Mouse (Mus musculus) intestine, postnatal 0 days (tissue): Measurements from ENCODE around the gene Polh. TPM values are rescaled to one million over a fixed set of nuclear protein-coding genes. Genes with fewer than 3 reads are reported as not detected.
A peak's percentile ranks its signal among the peaks of the same experiment; 100 is the strongest.

ENCODE experiments used
- ATAC-seq: fragments of 200-750 bp; cut with Nextera tagmentation; 2 replicates; pipeline ENCODE4 v1.8.0; 2017; ENCODE audit warnings: mild to moderate bottlenecking, moderate TSS enrichment, moderate library complexity
- H3K27ac ChIP-seq: fragments of 300-500 bp; sonication (generic); 2 replicates; pipeline ENCODE4 v1.5.1; 2014; ENCODE audit warnings: mild to moderate bottlenecking, low read depth, low read length, moderate library complexity
- H3K27me3 ChIP-seq: fragments of 300-500 bp; sonication (generic); replicated peaks from 2 replicates; pipeline ENCODE4 v1.6.1; 2014; ENCODE audit warnings: low read length, mixed read lengths; ENCODE audit not compliant: control insufficient read depth, insufficient read depth
- H3K36me3 ChIP-seq: fragments of 300-500 bp; sonication (generic); 2 replicates; pipeline ENCODE4 v1.6.1; 2014; ENCODE audit warnings: mild to moderate bottlenecking, moderate library complexity; ENCODE audit not compliant: control insufficient read depth, insufficient read depth
- H3K4me1 ChIP-seq: fragments of 300-500 bp; sonication (generic); replicated peaks from 2 replicates; pipeline ENCODE4 v1.6.1; 2014; ENCODE audit warnings: antibody characterized with exemption, low read length, mixed read lengths; ENCODE audit not compliant: control insufficient read depth, insufficient read depth
- H3K4me2 ChIP-seq: fragments of 300-500 bp; sonication (generic); replicated peaks from 2 replicates; pipeline ENCODE4 v1.6.1; 2014; ENCODE audit warnings: low read depth, mild to moderate bottlenecking, moderate library complexity
- H3K4me3 ChIP-seq: fragments of 300-500 bp; sonication (generic); 2 replicates; pipeline ENCODE4 v1.5.1; 2014; ENCODE audit warnings: low read depth, low read length
- H3K9ac ChIP-seq: fragments of 300-500 bp; sonication (generic); 2 replicates; pipeline ENCODE4 v1.6.1; 2014; ENCODE audit warnings: mild to moderate bottlenecking, low read depth, low read length
- H3K9me3 ChIP-seq: fragments of 300-500 bp; sonication (generic); 2 replicates; pipeline ENCODE4 v1.6.1; 2016; ENCODE audit warnings: mixed run types; ENCODE audit not compliant: control insufficient read depth
- CTCF ChIP-seq: sonication (generic); IDR thresholded peaks from 2 replicates; pipeline ENCODE4 v1.5.1; 2016; ENCODE audit warnings: low read depth, mild to moderate bottlenecking, control low read depth, antibody characterized with exemption, moderate library complexity
- WGBS: fragments of 180-500 bp; shearing (Covaris S2); extraction: QIAGEN DNeasy Blood & Tissue Kit; methylation state at CpG from one replicate; pipeline ENCODE4 v1.1.7; 2014; 5-methylcytosine and 5-hydroxymethylcytosine counted together
- polyA plus RNA-seq: library from polyadenylated mRNA; unstranded; fragments of >200 nt; fragmentation: Nextera tagmentation; extraction: Ambion mirVana; gene quantifications from 2 replicates; pipeline ENCODE4 v1.2.1, GENCODE M21; 2015

Gene Polh
- polyA plus RNA-seq, 1 experiment from 2014 or later: 4.7 TPM

DNA sequence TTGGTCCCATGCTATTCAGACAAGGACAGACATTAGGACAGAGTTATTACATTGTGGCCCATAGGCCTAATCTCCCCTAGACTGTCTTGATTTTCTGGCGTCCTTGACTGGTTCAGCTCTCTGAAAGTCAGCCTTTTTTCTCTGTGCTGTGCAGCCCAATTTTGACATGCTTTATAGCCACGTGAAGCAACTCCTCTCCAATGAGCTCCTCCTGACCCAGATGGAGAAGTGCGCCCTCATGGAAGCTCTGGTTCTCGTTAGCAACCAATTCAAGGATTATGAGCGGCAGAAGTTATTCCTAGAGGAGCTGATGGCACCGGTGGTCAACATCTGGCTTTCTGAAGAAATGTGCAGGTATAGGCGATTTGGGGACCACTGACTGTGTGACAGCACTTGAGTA, 25.1 kb upstream of the Polh start:
- no peak for TF ChIP-seq CTCF
- Histone ChIP-seq H3K4me3 (no peak overlapping the region), H3K4me1 (no peaks in the 10 kb centered on the region), H3K9me3 (no peaks in the 10 kb centered on the region), H3K4me2 (no peak overlapping the region), H3K9ac (no peak overlapping the region), H3K36me3 (peaks cover 88% of the 10 kb centered on the region), H3K27me3 (no peaks in the 10 kb centered on the region), H3K27ac (no peak overlapping the region)
- whole genome bisulfite sequencing: 90% methylated on average over 7 of the region's 7 CpGs
- no peak for ATAC-seq

- peaks cover 96% of the 10 kb centered on the region for H3K36me3 ChIP-seq
- H3K4me1 ChIP-seq: no peaks in the 10 kb centered on the region
- no peak overlapping the region for H3K4me2 ChIP-seq
- no peak for ATAC-seq
- no peak for TF ChIP-seq CTCF
- no peak overlapping the region for H3K9ac ChIP-seq
- H3K4me3 ChIP-seq: no peak overlapping the region
- 86% methylated on average over 3 of the region's 3 CpGs for WGBS
- no peak overlapping the region for H3K27ac ChIP-seq
- no peaks in the 10 kb centered on the region for H3K9me3 ChIP-seq
- H3K27me3 ChIP-seq: no peaks in the 10 kb centered on the region
These were observed 19.2 kb upstream of the Polh start for GRCm38 (mm10) chr17:46221601-46222000.

DNA sequence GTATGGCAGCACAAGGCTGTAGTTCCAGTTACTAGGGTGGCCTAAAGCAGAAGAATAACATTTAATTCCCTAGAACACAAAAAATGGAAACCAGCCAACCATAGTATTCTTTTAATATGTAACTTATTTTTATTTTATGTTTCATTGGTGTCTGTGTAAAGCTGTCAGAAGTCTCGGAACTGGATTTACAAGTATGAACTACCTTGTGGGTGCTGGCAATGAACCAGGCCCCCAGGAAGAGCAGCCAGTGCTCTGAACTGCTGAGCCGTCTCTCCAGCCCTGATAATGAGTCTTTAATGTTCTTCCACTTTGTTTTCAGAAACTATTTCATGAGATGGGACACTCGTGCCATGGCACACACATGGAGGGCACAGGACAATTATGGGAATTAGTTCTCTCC, 8.1 kb upstream of the Polh start:
- no peaks in the 10 kb centered on the region for H3K4me1 ChIP-seq
- no peak overlapping the region for H3K4me2 ChIP-seq
- ATAC-seq: no peak
- 66% methylated on average over 3 of the region's 3 CpGs for WGBS
- H3K4me3 ChIP-seq: no peak overlapping the region
- H3K9me3 ChIP-seq: no peaks in the 10 kb centered on the region
- H3K9ac ChIP-seq: no peak overlapping the region
- no peak for TF ChIP-seq CTCF
- H3K36me3 ChIP-seq: peaks cover 78% of the 10 kb centered on the region
- H3K27me3 ChIP-seq: no peaks in the 10 kb centered on the region
- no peak overlapping the region for H3K27ac ChIP-seq

DNA sequence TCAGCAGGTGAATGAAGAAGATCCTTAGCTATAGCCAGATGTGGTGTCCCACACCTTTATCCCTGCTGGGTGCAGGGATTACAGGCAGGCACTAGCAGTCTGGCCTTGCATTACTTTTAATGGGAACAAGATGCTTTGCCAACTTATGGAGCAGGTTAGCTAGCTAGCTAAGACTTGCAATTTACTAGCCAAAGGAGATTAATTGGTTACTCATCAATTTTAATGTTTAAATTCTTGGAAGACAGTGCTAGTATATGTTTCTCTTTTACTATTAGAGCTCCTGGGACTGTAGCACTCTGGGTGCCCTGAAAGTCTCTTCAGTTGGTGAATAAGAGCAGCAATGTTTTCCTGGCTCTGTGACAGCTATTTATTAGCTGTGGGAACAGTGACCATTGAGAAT, 4.2 kb upstream of the Polh start:
- no peaks in the 10 kb centered on the region for H3K9me3 ChIP-seq
- no peak overlapping the region for H3K4me3 ChIP-seq
- no peak overlapping the region for H3K27ac ChIP-seq
- ATAC-seq: no peak
- no peaks in the 10 kb centered on the region; the same call in 1 of the 2 replicates for H3K4me1 ChIP-seq
- no peak for TF ChIP-seq CTCF
- no peak overlapping the region for H3K9ac ChIP-seq
- no peak overlapping the region for H3K4me2 ChIP-seq
- peaks cover 51% of the 10 kb centered on the region for H3K36me3 ChIP-seq
- H3K27me3 ChIP-seq: no peaks in the 10 kb centered on the region

- no peaks in the 10 kb centered on the region for H3K9me3 ChIP-seq
- H3K4me1 ChIP-seq: no peaks in the 10 kb centered on the region; the same call in 1 of the 2 replicates
- peak overlapping the region; percentile 70 for H3K27ac ChIP-seq
- no peak for TF ChIP-seq CTCF
- peak; percentile 20; the same call in 1 of the 2 replicates for ATAC-seq
- H3K4me3 ChIP-seq: peak overlapping the region; percentile 98
- peaks cover 29% of the 10 kb centered on the region for H3K36me3 ChIP-seq
- no peaks in the 10 kb centered on the region for H3K27me3 ChIP-seq
- WGBS: 0% methylated on average over 20 of the region's 20 CpGs
- peak overlapping the region; percentile 90 for H3K4me2 ChIP-seq
- peak overlapping the region; percentile 86 for H3K9ac ChIP-seq
These were observed 633 bp upstream of the Polh start for GRCm38 (mm10) chr17:46203078-46203477.

DNA sequence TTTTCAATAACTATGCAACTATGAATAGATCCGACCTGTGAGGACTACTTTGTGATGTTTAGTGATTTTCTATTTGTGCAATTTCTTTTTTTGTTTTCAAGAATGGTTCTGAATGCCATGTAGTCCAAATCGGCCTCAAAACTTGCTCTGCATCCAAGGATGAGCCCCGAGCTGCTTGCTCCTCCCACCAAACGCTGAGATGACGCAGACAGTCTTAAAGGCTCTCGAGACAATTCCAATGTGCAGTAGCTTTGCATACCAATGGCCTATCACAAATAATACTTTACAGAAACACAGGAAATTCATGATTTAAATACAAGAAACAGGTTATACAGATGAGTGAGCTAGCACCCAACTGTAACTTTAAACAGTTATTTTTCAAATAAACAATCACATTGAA, 1.3 kb downstream of the Polh start:
- H3K4me3 ChIP-seq: 0 out of 2 replicates have a peak overlapping the region, but pooled peaks have one; percentile 98
- H3K9ac ChIP-seq: no peak overlapping the region
- WGBS: 44% methylated on average over 6 of the region's 6 CpGs

GRCm38 (mm10) chr17:46188829-46189228, 13.6 kb downstream of the Polh start:
- no peaks in the 10 kb centered on the region for H3K9me3 ChIP-seq
- no peak overlapping the region for H3K4me3 ChIP-seq
- H3K4me2 ChIP-seq: no peak overlapping the region
- WGBS: 96% methylated on average over 2 of the region's 2 CpGs
- no peak for TF ChIP-seq CTCF
- no peak overlapping the region for H3K27ac ChIP-seq
- ATAC-seq: no peak
- peaks cover 68% of the 10 kb centered on the region for H3K36me3 ChIP-seq
- no peaks in the 10 kb centered on the region for H3K27me3 ChIP-seq
- H3K9ac ChIP-seq: no peak overlapping the region
- no peaks in the 10 kb centered on the region for H3K4me1 ChIP-seq

More for the DNA sequence above, 1.3 kb downstream of the Polh start:
- TF ChIP-seq CTCF: no peak
- Histone ChIP-seq H3K27me3 (no peaks in the 10 kb centered on the region), H3K27ac (no peak overlapping the region), H3K9me3 (no peaks in the 10 kb centered on the region), H3K36me3 (peaks cover 29% of the 10 kb centered on the region), H3K4me1 (no peaks in the 10 kb centered on the region; the same call in 1 of the 2 replicates), H3K4me2 (peak overlapping the region; percentile 90)
- ATAC-seq: no peak
